Mouse (Mus musculus) neural tube, embryonic 12.5 days (tissue): ENCODE measurements around the gene Med13. TPM values are rescaled to one million over a fixed set of nuclear protein-coding genes. Genes with fewer than 3 reads are reported as not detected.

ENCODE experiments used
- ATAC-seq: fragments of 200-750 bp; cut with Nextera tagmentation; 2 replicates; pipeline ENCODE4 v1.8.0; 2017; ENCODE audit warnings: low read depth, mild to moderate bottlenecking, moderate TSS enrichment, moderate library complexity; ENCODE audit not compliant: low FRiP score
- H3K27ac ChIP-seq: fragments of 300-500 bp; sonication (generic); 2 replicates; pipeline ENCODE4 v1.5.1; 2016
- H3K27me3 ChIP-seq: fragments of 300-500 bp; sonication (generic); replicated peaks from 2 replicates; pipeline ENCODE4 v1.6.1; 2016; ENCODE audit warnings: mild to moderate bottlenecking
- H3K36me3 ChIP-seq: fragments of 300-500 bp; sonication (generic); 2 replicates; pipeline ENCODE4 v1.6.1; 2016; ENCODE audit warnings: mild to moderate bottlenecking
- H3K4me1 ChIP-seq: fragments of 300-500 bp; sonication (generic); 2 replicates; pipeline ENCODE4 v1.6.1; 2016
- H3K4me2 ChIP-seq: fragments of 300-500 bp; sonication (generic); replicated peaks from 2 replicates; pipeline ENCODE4 v1.6.1; 2016; ENCODE audit warnings: mild to moderate bottlenecking
- H3K4me3 ChIP-seq: fragments of 300-500 bp; sonication (generic); 2 replicates; pipeline ENCODE4 v1.5.1; 2016
- H3K9ac ChIP-seq: fragments of 300-500 bp; sonication (generic); 2 replicates; pipeline ENCODE4 v1.6.1; 2016; ENCODE audit warnings: mild to moderate bottlenecking
- H3K9me3 ChIP-seq: fragments of 300-500 bp; sonication (generic); 2 replicates; pipeline ENCODE4 v1.6.1; 2016; ENCODE audit warnings: mild to moderate bottlenecking
- WGBS: fragments of 180-500 bp; shearing (Covaris S2); methylation state at CpG from one replicate; pipeline ENCODE4 v1.1.7; 2016; 5-methylcytosine and 5-hydroxymethylcytosine counted together
- polyA plus RNA-seq: library from polyadenylated mRNA; unstranded; fragments of >200 nt; fragmentation: Nextera tagmentation; extraction: Ambion mirVana; gene quantifications from 2 replicates; pipeline ENCODE4 v1.2.1, GENCODE M21; 2016

The Med13 gene
- polyA plus RNA-seq, 1 experiment from 2014 or later: 10.0 TPM

DNA sequence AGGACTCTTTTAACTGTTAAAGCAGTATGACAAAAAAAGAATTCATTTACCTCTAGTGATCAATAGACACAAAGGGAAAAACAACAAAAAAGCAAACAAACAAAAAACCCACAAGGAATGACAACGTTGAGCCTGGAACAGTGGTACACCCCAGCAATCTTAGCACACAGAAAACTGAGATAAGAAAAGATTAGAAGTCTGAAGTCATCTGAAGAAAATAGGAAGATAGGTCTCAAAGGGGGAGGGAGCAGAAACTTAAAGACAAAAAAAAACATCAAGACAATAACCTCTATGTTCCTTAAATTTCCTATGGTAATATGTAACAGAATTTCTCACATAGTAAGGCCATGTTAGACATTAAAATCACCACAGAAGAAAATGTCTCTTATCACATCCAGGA, 104.1 kb downstream of the Med13 start:
- no peak for ATAC-seq
- peaks cover 13% of the 10 kb centered on the region; the same call in 1 of the 2 replicates for H3K4me1 ChIP-seq

DNA sequence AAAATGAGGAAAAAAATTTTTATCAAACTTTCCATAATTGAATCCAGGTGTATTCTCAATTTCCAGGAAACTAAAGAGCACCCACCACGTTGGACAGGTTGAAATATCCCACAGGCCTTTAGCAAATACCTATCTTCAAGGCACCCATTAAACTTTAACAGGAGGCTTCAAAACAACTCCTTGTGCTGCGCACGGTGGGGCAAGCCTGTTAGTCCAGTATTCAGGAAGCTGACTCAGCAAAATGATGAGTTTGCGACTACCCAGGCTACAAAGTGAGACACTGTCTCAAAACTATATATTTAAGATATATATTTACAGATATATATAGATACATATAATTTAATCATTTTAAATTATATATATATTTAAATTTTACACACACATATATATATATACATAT, 125.0 kb downstream of the Med13 start:
- Histone ChIP-seq H3K36me3 (peaks cover 54% of the 10 kb centered on the region), H3K9me3 (no peaks in the 10 kb centered on the region), H3K27ac (no peak overlapping the region), H3K9ac (no peak overlapping the region), H3K4me3 (no peak overlapping the region), H3K4me2 (no peak overlapping the region), H3K27me3 (no peaks in the 10 kb centered on the region), H3K4me1 (no peaks in the 10 kb centered on the region)
- no peak for ATAC-seq
- 92% methylated on average over 4 of the region's 4 CpGs for WGBS

More for the DNA sequence above, 104.1 kb downstream of the Med13 start:
- no peak overlapping the region for H3K9ac ChIP-seq
- no peaks in the 10 kb centered on the region for H3K27me3 ChIP-seq
- no peak overlapping the region for H3K4me3 ChIP-seq
- no peaks in the 10 kb centered on the region for H3K9me3 ChIP-seq
- WGBS: 83% methylated on average over 1 of the region's 1 CpGs
- no peak overlapping the region for H3K4me2 ChIP-seq
- H3K27ac ChIP-seq: no peak overlapping the region
- H3K36me3 ChIP-seq: peaks cover 42% of the 10 kb centered on the region

DNA sequence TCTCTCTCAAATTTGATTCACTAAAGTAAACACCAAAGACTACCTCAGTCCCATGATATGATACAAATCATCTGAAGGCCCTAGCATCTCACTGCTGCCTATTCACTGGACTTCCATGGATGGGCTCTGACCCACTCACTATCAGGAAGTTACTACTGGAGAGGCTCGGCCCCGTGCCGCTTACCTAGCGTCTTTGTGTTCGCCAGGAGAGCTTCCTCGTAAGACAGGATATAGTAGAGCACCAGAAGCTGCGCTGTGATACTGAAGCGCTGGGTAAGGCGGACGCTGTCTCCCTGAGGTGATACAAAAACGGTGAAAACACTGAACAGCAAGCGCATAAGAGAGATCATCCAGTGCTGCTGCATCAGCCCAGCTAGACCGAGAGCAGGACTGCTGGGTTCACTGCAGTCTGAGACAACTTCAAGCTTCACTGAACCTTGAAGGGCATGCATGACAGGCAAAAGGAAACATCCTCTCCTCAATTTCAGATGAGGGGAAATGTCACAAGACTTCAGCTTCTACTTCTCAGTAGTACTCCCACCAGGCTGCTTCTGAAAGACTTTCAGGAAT, 125.5 kb downstream of the Med13 start:
- H3K4me1 ChIP-seq: no peaks in the 10 kb centered on the region
- H3K9ac ChIP-seq: no peak overlapping the region
- no peaks in the 10 kb centered on the region for H3K27me3 ChIP-seq
- peaks cover 53% of the 10 kb centered on the region for H3K36me3 ChIP-seq
- no peak overlapping the region for H3K4me3 ChIP-seq
- 95% methylated on average over 13 of the region's 13 CpGs for WGBS
- no peak overlapping the region for H3K4me2 ChIP-seq
- no peaks in the 10 kb centered on the region for H3K9me3 ChIP-seq
- no peak overlapping the region for H3K27ac ChIP-seq
- ATAC-seq: no peak

DNA sequence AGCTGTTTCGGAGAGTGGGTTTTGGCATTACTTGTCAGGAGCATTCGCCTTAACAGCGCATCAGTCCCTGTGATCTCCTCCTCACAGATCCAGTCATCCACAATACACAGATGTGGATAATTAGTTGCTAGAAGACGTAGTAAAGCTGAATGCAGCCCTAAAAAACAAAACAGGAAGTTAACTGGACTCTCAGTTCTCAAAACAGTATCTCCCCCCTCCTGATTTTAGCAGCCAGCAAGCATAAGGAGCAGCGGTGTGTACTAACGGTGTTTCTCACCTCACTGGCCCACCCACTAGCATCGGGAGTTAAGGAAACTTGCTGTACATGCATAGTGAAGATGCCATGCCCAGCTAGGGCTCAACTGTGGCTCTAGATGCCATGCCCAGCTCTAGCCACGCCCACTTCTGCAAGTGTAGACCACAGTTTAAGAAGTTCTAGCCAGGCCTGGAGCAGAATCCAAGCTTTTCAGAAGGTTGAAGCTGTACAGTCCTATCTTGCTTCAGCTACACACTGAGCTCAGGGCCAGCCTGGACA, 130.7 kb downstream of the Med13 start:
- Histone ChIP-seq H3K4me3 (no peak overlapping the region), H3K36me3 (peaks cover 75% of the 10 kb centered on the region), H3K9me3 (no peaks in the 10 kb centered on the region), H3K27ac (no peak overlapping the region), H3K27me3 (no peaks in the 10 kb centered on the region), H3K4me1 (no peaks in the 10 kb centered on the region), H3K4me2 (no peak overlapping the region), H3K9ac (no peak overlapping the region)
- ATAC-seq: no peak
- WGBS: 90% methylated on average over 8 of the region's 8 CpGs

DNA sequence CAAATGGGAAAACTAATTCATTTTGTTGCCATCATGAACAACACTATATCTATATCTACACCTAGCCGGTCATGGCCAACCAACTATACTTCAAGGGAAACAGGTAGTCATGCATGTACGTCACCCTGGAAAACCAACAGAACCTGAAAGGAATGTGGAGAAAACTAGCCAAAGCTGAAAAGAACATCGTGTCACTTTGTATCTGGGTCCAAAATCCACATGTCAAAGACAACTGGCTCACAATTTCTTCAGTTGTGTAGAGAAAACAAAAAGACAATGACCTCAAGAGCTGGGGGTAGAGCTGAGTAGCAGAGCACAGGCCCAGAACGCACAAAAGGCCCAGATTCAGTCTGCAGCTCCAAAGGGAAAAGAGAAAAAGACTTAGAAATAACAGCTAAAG, 131.6 kb downstream of the Med13 start:
- no peak overlapping the region for H3K9ac ChIP-seq
- 88% methylated on average over 4 of the region's 4 CpGs for WGBS
- ATAC-seq: no peak
- H3K4me3 ChIP-seq: no peak overlapping the region
- H3K27ac ChIP-seq: no peak overlapping the region
- H3K4me2 ChIP-seq: no peak overlapping the region
- H3K4me1 ChIP-seq: no peaks in the 10 kb centered on the region
- no peaks in the 10 kb centered on the region for H3K9me3 ChIP-seq
- peaks cover 72% of the 10 kb centered on the region for H3K36me3 ChIP-seq
- no peaks in the 10 kb centered on the region for H3K27me3 ChIP-seq

Other genes with a start within 250 kb of the Med13 start
- 4.8 and 5.6 TPM in 2 replicates for gene Brip1, start 156.4 kb downstream of the Med13 start, polyA plus RNA-seq
- 40.4 and 44.2 TPM in 2 replicates for gene Ints2, start 100.0 kb downstream of the Med13 start, polyA plus RNA-seq
- gene Rnft1, start 127.1 kb upstream of the Med13 start, polyA plus RNA-seq: 19.4 and 21.4 TPM in 2 replicates
- gene Rps6kb1, start 187.2 kb upstream of the Med13 start, polyA plus RNA-seq: 68.9 and 71.8 TPM in 2 replicates
- gene Tubd1, start 187.4 kb upstream of the Med13 start, polyA plus RNA-seq: 10.7 and 11.9 TPM in 2 replicates